Mouse (Mus musculus) common myeloid progenitor, adult 5-6 weeks (primary cell): ENCODE measurements around the gene Pkp1. TPM values are rescaled to one million over a fixed set of nuclear protein-coding genes. Genes with fewer than 3 reads are reported as not detected.
A peak's percentile ranks its signal among the peaks of the same experiment; 100 is the strongest.

ENCODE experiments used
- ATAC-seq: replicated peaks from 2 replicates; pipeline ENCODE4 v1.8.0; 2016; ENCODE audit warnings: low read depth, mild to moderate bottlenecking, moderate TSS enrichment, inconsistent platforms; ENCODE audit not compliant: poor library complexity, severe bottlenecking
- total RNA-seq: library from RNA; stranded (forward); fragments of 200-1000, 187-1606 nt; gene quantifications from 2 replicates; pipeline ENCODE4 v1.2.3, GENCODE M21; 2017

The Pkp1 gene
- total RNA-seq, 1 experiment from 2014 or later: not detected

GRCm38 (mm10) chr1:135861980-135862552 lies 56.9 kb downstream of the Pkp1 start:
- ATAC-seq: no peak

- no peak for ATAC-seq
These were observed 57.9 kb downstream of the Pkp1 start for GRCm38 (mm10) chr1:135861091-135861490.

GRCm38 (mm10) chr1:135858533-135858932 lies 60.5 kb downstream of the Pkp1 start:
- ATAC-seq: no peak

GRCm38 (mm10) chr1:135857137-135857775 lies 61.8 kb downstream of the Pkp1 start:
- no peak for ATAC-seq

- ATAC-seq: no peak
These were observed 62.9 kb downstream of the Pkp1 start for GRCm38 (mm10) chr1:135856070-135856469.

GRCm38 (mm10) chr1:135855344-135855687 lies 63.7 kb downstream of the Pkp1 start:
- no peak for ATAC-seq

- ATAC-seq: no peak
These were observed 64.2 kb downstream of the Pkp1 start for GRCm38 (mm10) chr1:135854591-135855343.

- ATAC-seq: no peak
These were observed 65.8 kb downstream of the Pkp1 start for GRCm38 (mm10) chr1:135853200-135853599.

GRCm38 (mm10) chr1:135852044-135852756 lies 66.8 kb downstream of the Pkp1 start:
- ATAC-seq: no peak

GRCm38 (mm10) chr1:135850722-135851512 lies 68.1 kb downstream of the Pkp1 start:
- ATAC-seq: peak; percentile 66

GRCm38 (mm10) chr1:135847611-135848351 lies 71.2 kb downstream of the Pkp1 start:
- ATAC-seq: 0 out of 2 replicates have a peak, but pooled peaks have one; percentile 10

- ATAC-seq: peak; percentile 66
These were observed 71.9 kb downstream of the Pkp1 start for GRCm38 (mm10) chr1:135847139-135847562.

- no peak for ATAC-seq
These were observed 72.4 kb downstream of the Pkp1 start for GRCm38 (mm10) chr1:135846632-135847031.

GRCm38 (mm10) chr1:135844481-135844880 lies 74.5 kb downstream of the Pkp1 start:
- ATAC-seq: no peak

GRCm38 (mm10) chr1:135843519-135844262 lies 75.3 kb downstream of the Pkp1 start:
- no peak for ATAC-seq

- ATAC-seq: no peak
These were observed 78.2 kb downstream of the Pkp1 start for GRCm38 (mm10) chr1:135840675-135841395.

GRCm38 (mm10) chr1:135839065-135839464 lies 79.9 kb downstream of the Pkp1 start:
- ATAC-seq: no peak

GRCm38 (mm10) chr1:135838626-135839025 lies 80.4 kb downstream of the Pkp1 start:
- no peak for ATAC-seq
